Mouse (Mus musculus) fibroblast of lung, adult 2 months (primary cell): ENCODE results near the gene Pdia5.
A peak's percentile ranks its signal among the peaks of the same experiment; 100 is the strongest.

Source experiments
- DNase-seq: peaks from one replicate; pipeline ENCODE4 v3.0.0-alpha.2; 2011; ENCODE audit warnings: low read depth

Gene Pdia5

GRCm38 (mm10) chr16:35490231-35491070 is at the start of gene Pdia5:
Gene Pdia5 (minus strand): TSS chr16:35490873.
- DNase-seq: peak; percentile 56

GRCm38 (mm10) chr16:35539041-35539440 is 48.4 kb upstream of the Pdia5 start:
- no peak for DNase-seq

- no peak for DNase-seq
Measured at GRCm38 (mm10) chr16:35537651-35538050, 47.0 kb upstream of the Pdia5 start.

GRCm38 (mm10) chr16:35534630-35535029 is 44.0 kb upstream of the Pdia5 start:
- no peak for DNase-seq

- DNase-seq: no peak
Measured at GRCm38 (mm10) chr16:35524200-35524599, 33.5 kb upstream of the Pdia5 start.

- DNase-seq: no peak
Measured at GRCm38 (mm10) chr16:35519245-35519644, 28.6 kb upstream of the Pdia5 start.

- DNase-seq: no peak
Measured at GRCm38 (mm10) chr16:35517976-35518951, 27.6 kb upstream of the Pdia5 start.

GRCm38 (mm10) chr16:35515977-35516612 is 25.4 kb upstream of the Pdia5 start:
- DNase-seq: no peak

GRCm38 (mm10) chr16:35509331-35510070 is 18.8 kb upstream of the Pdia5 start:
- no peak for DNase-seq

- DNase-seq: peak; percentile 50
Measured at GRCm38 (mm10) chr16:35508581-35508980, 17.9 kb upstream of the Pdia5 start.

GRCm38 (mm10) chr16:35505786-35506185 is 15.1 kb upstream of the Pdia5 start:
- DNase-seq: no peak

- DNase-seq: no peak
Measured at GRCm38 (mm10) chr16:35504266-35504665, 13.6 kb upstream of the Pdia5 start.

- DNase-seq: no peak
Measured at GRCm38 (mm10) chr16:35502456-35502855, 11.8 kb upstream of the Pdia5 start.

GRCm38 (mm10) chr16:35501106-35501760 is 10.6 kb upstream of the Pdia5 start:
- peak; percentile 97 for DNase-seq

- no peak for DNase-seq
Measured at GRCm38 (mm10) chr16:35500342-35500741, 9.7 kb upstream of the Pdia5 start.

- no peak for DNase-seq
Measured at GRCm38 (mm10) chr16:35489793-35490192, 880 bp downstream of the Pdia5 start.

GRCm38 (mm10) chr16:35489066-35489718 is 1.5 kb downstream of the Pdia5 start:
- no peak for DNase-seq

GRCm38 (mm10) chr16:35487776-35488175 is 2.9 kb downstream of the Pdia5 start:
- no peak for DNase-seq

- DNase-seq: no peak
Measured at GRCm38 (mm10) chr16:35487056-35487455, 3.6 kb downstream of the Pdia5 start.

- no peak for DNase-seq
Measured at GRCm38 (mm10) chr16:35485711-35486110, 5.0 kb downstream of the Pdia5 start.
